Mouse (Mus musculus) intestine, postnatal 0 days (tissue): ENCODE measurements at regions not wholly inside any gene's neighbourhood (a gene's known extent, or its start where the extent isn't known, plus 50 kb on each side); places are given as distances from the start of the nearest gene placed in this dataset.

Experiments
- ATAC-seq: fragments of 200-750 bp; cut with Nextera tagmentation; 2 replicates; pipeline ENCODE4 v1.8.0; 2017; ENCODE audit warnings: mild to moderate bottlenecking, moderate TSS enrichment, moderate library complexity
- H3K27ac ChIP-seq: fragments of 300-500 bp; sonication (generic); 2 replicates; pipeline ENCODE4 v1.5.1; 2014; ENCODE audit warnings: mild to moderate bottlenecking, low read depth, low read length, moderate library complexity
- H3K27me3 ChIP-seq: fragments of 300-500 bp; sonication (generic); replicated peaks from 2 replicates; pipeline ENCODE4 v1.6.1; 2014; ENCODE audit warnings: low read length, mixed read lengths; ENCODE audit not compliant: control insufficient read depth, insufficient read depth
- H3K36me3 ChIP-seq: fragments of 300-500 bp; sonication (generic); 2 replicates; pipeline ENCODE4 v1.6.1; 2014; ENCODE audit warnings: mild to moderate bottlenecking, moderate library complexity; ENCODE audit not compliant: control insufficient read depth, insufficient read depth
- H3K4me1 ChIP-seq: fragments of 300-500 bp; sonication (generic); replicated peaks from 2 replicates; pipeline ENCODE4 v1.6.1; 2014; ENCODE audit warnings: antibody characterized with exemption, low read length, mixed read lengths; ENCODE audit not compliant: control insufficient read depth, insufficient read depth
- H3K4me2 ChIP-seq: fragments of 300-500 bp; sonication (generic); replicated peaks from 2 replicates; pipeline ENCODE4 v1.6.1; 2014; ENCODE audit warnings: low read depth, mild to moderate bottlenecking, moderate library complexity
- H3K4me3 ChIP-seq: fragments of 300-500 bp; sonication (generic); 2 replicates; pipeline ENCODE4 v1.5.1; 2014; ENCODE audit warnings: low read depth, low read length
- H3K9ac ChIP-seq: fragments of 300-500 bp; sonication (generic); 2 replicates; pipeline ENCODE4 v1.6.1; 2014; ENCODE audit warnings: mild to moderate bottlenecking, low read depth, low read length
- H3K9me3 ChIP-seq: fragments of 300-500 bp; sonication (generic); 2 replicates; pipeline ENCODE4 v1.6.1; 2016; ENCODE audit warnings: mixed run types; ENCODE audit not compliant: control insufficient read depth
- CTCF ChIP-seq: sonication (generic); IDR thresholded peaks from 2 replicates; pipeline ENCODE4 v1.5.1; 2016; ENCODE audit warnings: low read depth, mild to moderate bottlenecking, control low read depth, antibody characterized with exemption, moderate library complexity
- WGBS: fragments of 180-500 bp; shearing (Covaris S2); extraction: QIAGEN DNeasy Blood & Tissue Kit; methylation state at CpG from one replicate; pipeline ENCODE4 v1.1.7; 2014; 5-methylcytosine and 5-hydroxymethylcytosine counted together

GRCm38 (mm10) chr1:52298336-52298735 is 65.3 kb upstream of the Gls start:
- Histone ChIP-seq H3K4me1 (0 out of 2 replicates have a peak, but pooled peaks cover 6% of the 10 kb centered on the region), H3K4me3 (no peak overlapping the region), H3K36me3 (no peaks in the 10 kb centered on the region), H3K9ac (no peak overlapping the region), H3K4me2 (no peak overlapping the region), H3K27me3 (no peaks in the 10 kb centered on the region), H3K27ac (peak overlapping the region; percentile 57), H3K9me3 (no peaks in the 10 kb centered on the region)
- no peak for TF ChIP-seq CTCF
- WGBS, result 58% methylated on average over 5 of the region's 5 CpGs
- no peak for ATAC-seq

DNA sequence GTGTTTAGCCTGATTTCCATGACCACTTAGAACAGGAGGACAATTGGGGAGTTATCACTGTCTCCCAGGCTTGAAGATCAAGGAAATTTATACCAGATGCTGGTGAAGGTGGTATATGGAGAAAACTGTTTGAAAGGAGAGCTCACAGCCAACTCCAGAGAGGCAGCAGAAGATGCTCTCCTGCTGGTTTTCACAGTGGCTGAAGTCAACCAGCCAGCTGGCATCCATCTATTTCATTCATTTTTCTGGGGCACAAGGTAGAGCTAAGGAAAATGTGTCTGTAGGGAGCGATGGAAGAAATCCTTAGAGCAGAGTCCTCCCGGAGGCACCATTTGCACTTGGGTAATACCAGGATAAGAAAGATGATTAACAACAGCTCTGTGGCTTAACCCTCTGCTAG is 63.1 kb upstream of the Gls start:
- 35% methylated on average over 2 of the region's 2 CpGs for WGBS
- Histone ChIP-seq H3K36me3 (no peaks in the 10 kb centered on the region), H3K4me3 (no peak overlapping the region), H3K4me1 (0 out of 2 replicates have a peak, but pooled peaks cover 6% of the 10 kb centered on the region), H3K9me3 (no peaks in the 10 kb centered on the region), H3K27ac (no peak overlapping the region), H3K4me2 (no peak overlapping the region), H3K9ac (no peak overlapping the region), H3K27me3 (no peaks in the 10 kb centered on the region)
- ATAC-seq, result no peak
- no peak for TF ChIP-seq CTCF

GRCm38 (mm10) chr1:52294521-52294920 is 61.5 kb upstream of the Gls start:
- Histone ChIP-seq H3K27ac (peak overlapping the region; percentile 15; the same call in 1 of the 2 replicates), H3K27me3 (no peaks in the 10 kb centered on the region), H3K36me3 (no peaks in the 10 kb centered on the region), H3K9me3 (no peaks in the 10 kb centered on the region), H3K4me3 (no peak overlapping the region), H3K4me1 (0 out of 2 replicates have a peak, but pooled peaks cover 6% of the 10 kb centered on the region), H3K9ac (no peak overlapping the region), H3K4me2 (no peak overlapping the region)
- TF ChIP-seq CTCF, result no peak
- ATAC-seq, result no peak
- WGBS, result 30% methylated on average over 2 of the region's 2 CpGs

DNA sequence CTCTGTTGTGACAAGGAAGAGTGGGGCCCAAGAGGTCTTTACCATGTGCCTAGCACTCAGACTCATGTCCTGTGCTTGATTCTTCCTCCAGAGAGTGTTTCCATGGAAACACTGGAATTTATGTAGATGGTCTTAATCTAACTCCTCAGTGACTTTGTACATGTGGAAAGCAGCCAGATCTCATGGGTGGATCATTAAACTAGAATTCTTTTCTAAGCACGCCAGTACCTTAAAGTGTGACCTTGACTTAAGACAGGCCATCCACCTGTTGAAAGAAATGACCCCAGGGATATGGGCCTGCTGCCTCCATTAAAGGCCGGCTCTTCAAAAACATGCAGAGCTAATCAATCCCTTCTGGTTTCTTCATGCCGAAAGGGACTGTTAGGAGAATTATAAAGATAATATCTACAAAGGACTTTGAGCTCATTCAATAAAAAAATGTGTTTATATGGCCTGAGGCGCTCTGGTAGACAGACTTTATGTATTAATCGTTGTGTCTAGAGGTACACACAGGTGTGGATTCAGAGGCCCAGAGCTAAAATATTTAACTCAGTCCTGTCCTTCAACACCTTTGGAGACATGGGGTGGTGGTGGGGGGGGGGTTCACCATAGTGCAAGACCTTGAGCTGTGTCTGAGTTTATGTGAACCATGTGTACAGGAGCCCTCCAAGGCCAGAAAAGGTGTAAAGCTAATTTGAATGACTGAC is 60.5 kb upstream of the Gls start:
- Histone ChIP-seq H3K9ac (no peak overlapping the region), H3K4me3 (no peak overlapping the region), H3K27me3 (no peaks in the 10 kb centered on the region), H3K9me3 (no peaks in the 10 kb centered on the region), H3K27ac (peak overlapping the region; percentile 17; the same call in 1 of the 2 replicates), H3K4me1 (0 out of 2 replicates have a peak, but pooled peaks cover under 1% of the 10 kb centered on the region), H3K4me2 (no peak overlapping the region), H3K36me3 (no peaks in the 10 kb centered on the region)
- no peak for TF ChIP-seq CTCF
- ATAC-seq, result peak; percentile 91
- 43% methylated on average over 5 of the region's 5 CpGs for WGBS
